ENCODE assay signal across 8 mouse cellular contexts in genomic region chr8:87959320-87959920, GRCm38 (mm10). TPM values are rescaled to one million over a fixed set of nuclear protein-coding genes. Genes with fewer than 3 reads are reported as not detected.
DNase-seq lines count a peak whose midpoint lies in the region; ATAC-seq and TF ChIP-seq lines count a peak whose summit lies in the region.

Gene Zfp423, minus strand, starts transcription at chr8:87959595.

- no peak within 1 kb of the TSS for H3K27ac ChIP-seq in CH12.LX (ENCODE audit: insufficient read depth, low read depth)
- H3K27ac ChIP-seq in embryonic facial prominence, embryonic 10.5 days (replicated peaks) = peak within 1 kb of the TSS; percentile 99
- H3K27ac ChIP-seq in heart, embryonic 14.5 days (replicated peaks in 1 of 2; ENCODE audit: control insufficient read depth in 1 of 2, insufficient read depth in 1 of 2, low read depth in 2 of 2, low read length in 2 of 2) = peak within 1 kb of the TSS; percentile 83 to 91
- peak within 1 kb of the TSS; percentile 97 for H3K27ac ChIP-seq in midbrain, embryonic 16.5 days (ENCODE audit: low read length)

- in situ Hi-C loops in CH12.LX (cut with MboI; ENCODE audit: low pct_ligation_motif_present, low pct_unique_long_range_greater_than_20kb, low sequenced_read_pairs) = no loop called here

- TF ChIP-seq RAD21 in CH12.LX (IDR thresholded peaks at IDR 0.05; ENCODE audit: low read depth, low read length) = no peak

- no peaks in the 10 kb centered on the region for H3K36me3 ChIP-seq in CH12.LX (replicated peaks in 1 of 2; ENCODE audit: control insufficient read depth in 1 of 2, insufficient read depth in 1 of 2, low read length in 1 of 2)
- H3K36me3 ChIP-seq in embryonic facial prominence, embryonic 10.5 days (replicated peaks) = no peaks in the 10 kb centered on the region
- no peaks in the 10 kb centered on the region for H3K36me3 ChIP-seq in heart, embryonic 14.5 days (ENCODE audit: control insufficient read depth, insufficient read depth, low read length)
- no peaks in the 10 kb centered on the region for H3K36me3 ChIP-seq in midbrain, embryonic 16.5 days (ENCODE audit: control insufficient read depth, insufficient read depth, low read length)

- H3K9ac ChIP-seq in CH12.LX (ENCODE audit: insufficient read depth, low read depth) = peak within 1 kb of the TSS; percentile 83
- H3K9ac ChIP-seq in heart, embryonic 14.5 days (ENCODE audit: low read length) = peak within 1 kb of the TSS; percentile 85
- H3K9ac ChIP-seq in midbrain, embryonic 16.5 days (ENCODE audit: low read depth, low read length) = peak within 1 kb of the TSS; percentile 93

- dilution Hi-C loops in CH12.LX (cut with MboI; ENCODE audit: extremely low pct_ligation_motif_present, extremely low pct_unique_long_range_greater_than_20kb, low sequenced_read_pairs) = no loop called here

- no peaks in the 10 kb centered on the region for H3K79me2 ChIP-seq in CH12.LX (replicated peaks; ENCODE audit: control insufficient read depth, extremely low read depth, insufficient read depth, poor library complexity, severe bottlenecking)

- no peak for TF ChIP-seq POLR2A in CH12.LX (IDR thresholded peaks at IDR 0.05; ENCODE audit: low read depth, low read length)

- TF ChIP-seq EP300 in CH12.LX (IDR thresholded peaks at IDR 0.05; ENCODE audit: low read length) = no peak

- no peak for TF ChIP-seq CTCF in CH12.LX (conservative IDR thresholded peaks at IDR 0.05 in 1 of 2, IDR thresholded peaks at IDR 0.05 in 1 of 2; ENCODE audit: low read depth in 2 of 2, low read length in 2 of 2)

- H3K4me3 ChIP-seq in CH12.LX (replicated peaks in 1 of 3; ENCODE audit: low read depth in 2 of 3, low read length in 2 of 3, poor library complexity in 1 of 3) = peak within 1 kb of the TSS; percentile 34 to 69 (median 66)
- peak within 1 kb of the TSS; percentile 84 for H3K4me3 ChIP-seq in embryonic facial prominence, embryonic 10.5 days
- peak within 1 kb of the TSS; percentile 78 to 87 for H3K4me3 ChIP-seq in heart, embryonic 14.5 days (ENCODE audit: control insufficient read depth in 1 of 2, insufficient read depth in 1 of 2, low read depth in 1 of 2, low read length in 2 of 2)
- peak within 1 kb of the TSS; percentile 75 for H3K4me3 ChIP-seq in midbrain, embryonic 16.5 days (ENCODE audit: low read depth, low read length)

- no peak for ATAC-seq in cerebellum, adult (ENCODE audit: insufficient number of reproducible peaks, low FRiP score, low TSS enrichment)
- ATAC-seq in heart, embryonic 14.5 days (ENCODE audit: insufficient number of reproducible peaks, insufficient read depth, low FRiP score, low read depth) = no peak
- peak; percentile 1; the same call in 1 of the 2 replicates for ATAC-seq in midbrain, embryonic 16.5 days

- H3K4me2 ChIP-seq in CH12.LX (ENCODE audit: insufficient read depth, low read depth, poor library complexity, severe bottlenecking) = peak within 1 kb of the TSS; percentile 65
- peak within 1 kb of the TSS; percentile 85 for H3K4me2 ChIP-seq in heart, embryonic 14.5 days (ENCODE audit: low read length)
- H3K4me2 ChIP-seq in midbrain, embryonic 16.5 days (ENCODE audit: low read length) = peak within 1 kb of the TSS; percentile 89

- peaks cover 0 to 9% of the 10 kb centered on the region in 2 experiments; a peak in 2 of 4 replicates for H3K4me1 ChIP-seq in CH12.LX (ENCODE audit: control insufficient read depth in 1 of 2, insufficient read depth in 2 of 2)
- peaks cover 82% of the 10 kb centered on the region for H3K4me1 ChIP-seq in embryonic facial prominence, embryonic 10.5 days
- H3K4me1 ChIP-seq in heart, embryonic 14.5 days (ENCODE audit: control insufficient read depth in 2 of 2, insufficient read depth in 2 of 2, low read length in 2 of 2) = peaks cover 19 to 24% of the 10 kb centered on the region in 2 experiments
- peaks cover 51% of the 10 kb centered on the region for H3K4me1 ChIP-seq in midbrain, embryonic 16.5 days (ENCODE audit: control insufficient read depth, insufficient read depth, low read length)

- under 1% methylated on average over 34 of the region's 48 CpGs for WGBS in embryonic facial prominence, embryonic 10.5 days
- WGBS in heart, embryonic 14.5 days = 0% methylated on average over 24 of the region's 48 CpGs
- under 1% methylated on average over 32 of the region's 48 CpGs for WGBS in midbrain, embryonic 16.5 days

- peak; percentile 59 for DNase-seq in cerebellum, adult 11-12 months
- no peak for DNase-seq in CH12.LX (ENCODE audit: extremely low read depth)
- DNase-seq in embryonic facial prominence, embryonic 10.5 days (ENCODE audit: low spot score) = peak; percentile 88
- no peak for DNase-seq in left cerebral cortex, postnatal 14 days (ENCODE audit: low spot score in 2 of 2)
- no peak for DNase-seq in thymus, postnatal 0 days (ENCODE audit: low spot score)

- intact Hi-C loops in left cerebral cortex, postnatal 14 days (cut with DNase I) = loop anchor here (5.0 to 10.0 kb wide), 2 partner anchors 62 to 125 kb away; no protein-coding TSS in a partner anchor

- peaks cover 16% of the 10 kb centered on the region for H3K9me3 ChIP-seq in CH12.LX (replicated peaks; ENCODE audit: low read length)
- no peaks in the 10 kb centered on the region for H3K9me3 ChIP-seq in embryonic facial prominence, embryonic 10.5 days
- H3K9me3 ChIP-seq in heart, embryonic 14.5 days (ENCODE audit: control insufficient read depth, low read length) = no peaks in the 10 kb centered on the region
- H3K9me3 ChIP-seq in midbrain, embryonic 16.5 days (replicated peaks; ENCODE audit: control insufficient read depth, low read length, poor library complexity, severe bottlenecking) = no peaks in the 10 kb centered on the region

- peaks cover 5% of the 10 kb centered on the region for H3K27me3 ChIP-seq in CH12.LX (replicated peaks)
- peaks cover 40% of the 10 kb centered on the region for H3K27me3 ChIP-seq in embryonic facial prominence, embryonic 10.5 days (replicated peaks; ENCODE audit: low read depth, poor library complexity, severe bottlenecking)
- H3K27me3 ChIP-seq in heart, embryonic 14.5 days (ENCODE audit: control insufficient read depth, insufficient read depth, low read length) = peaks cover 43% of the 10 kb centered on the region
- no peaks in the 10 kb centered on the region; the same call in 1 of the 2 replicates for H3K27me3 ChIP-seq in midbrain, embryonic 16.5 days (ENCODE audit: control insufficient read depth, insufficient read depth, low read depth, low read length)

TF ChIP-seq in CH12.LX, 34 proteins besides CTCF, POLR2A, EP300 and RAD21:
- TF ChIP-seq USF1 (IDR thresholded peaks at IDR 0.05; ENCODE audit: low read depth, low read length) (no peak), MEF2A (IDR thresholded peaks at IDR 0.05; ENCODE audit: borderline replicate concordance, low read depth, low read length) (no peak), CHD1 (IDR thresholded peaks at IDR 0.05; ENCODE audit: low read depth, low read length) (no peak), TCF12 (IDR thresholded peaks at IDR 0.05; ENCODE audit: low read depth, low read length) (no peak)

RNA-seq across cellular contexts. Expression of gene Zfp423, which starts in this region (rescaled TPM):
- total RNA-seq in CH12.LX (2012; rRNA removed) (0.25 and 0.42 TPM in 2 replicates), CH12.LX (2014; rRNA removed) (0.32 and 0.46 TPM in 2 replicates)
- 2.3 and 2.7 TPM in 2 replicates for polyA plus RNA-seq in CH12.LX (2012; ENCODE audit: insufficient read length, low read depth)
- 22.0 and 23.4 TPM in 2 replicates for polyA plus RNA-seq in embryonic facial prominence, embryonic 10.5 days (2016; fragmentation: Nextera tagmentation; extraction: Ambion mirVana)
- polyA plus RNA-seq in heart, embryonic 14.5 days (2014; fragmentation: Nextera tagmentation; extraction: Ambion mirVana) = 5.1 and 7.0 TPM in 2 replicates
- 10 to 100 TPM; 20.4 to 27.4 TPM for total RNA-seq in left cerebral cortex, postnatal 14 days (2021)
- polyA plus RNA-seq in midbrain, embryonic 16.5 days (2015; fragmentation: Nextera tagmentation; extraction: Ambion mirVana) = 28.1 and 37.5 TPM in 2 replicates
- polyA plus RNA-seq in thymus, postnatal 0 days (2015; fragmentation: Nextera tagmentation; extraction: Ambion mirVana) = 0.98 and 1.5 TPM in 2 replicates

Comparison
In these comparisons a context has a peak if more than half of its experiments do, and no peak if none do; other contexts are left out.
1. RNA of gene Zfp423 (total RNA-seq): 20.4 to 27.4 TPM in left cerebral cortex, postnatal 14 days; 0.25 to 0.46 TPM in CH12.LX; every median in the first group is over 10 times any median in the second.
2. DNase-seq: peak in cerebellum, adult 11-12 months (single experiment) and embryonic facial prominence, embryonic 10.5 days (single experiment); none in CH12.LX (single experiment), left cerebral cortex, postnatal 14 days (0 of 2) and thymus, postnatal 0 days (single experiment).
3. Peak in every context shown above with its lines, with median percentiles within 50 percentile points of each other: H3K4me2 ChIP-seq, H3K4me3 ChIP-seq and H3K9ac ChIP-seq.